Mouse (Mus musculus) embryo, embryonic 11 days (tissue): ENCODE results near the gene Slit3.

Experiments used
- DNase-seq: peaks from one replicate; pipeline ENCODE4 v3.0.0-alpha.2; 2015

Gene Slit3

DNA sequence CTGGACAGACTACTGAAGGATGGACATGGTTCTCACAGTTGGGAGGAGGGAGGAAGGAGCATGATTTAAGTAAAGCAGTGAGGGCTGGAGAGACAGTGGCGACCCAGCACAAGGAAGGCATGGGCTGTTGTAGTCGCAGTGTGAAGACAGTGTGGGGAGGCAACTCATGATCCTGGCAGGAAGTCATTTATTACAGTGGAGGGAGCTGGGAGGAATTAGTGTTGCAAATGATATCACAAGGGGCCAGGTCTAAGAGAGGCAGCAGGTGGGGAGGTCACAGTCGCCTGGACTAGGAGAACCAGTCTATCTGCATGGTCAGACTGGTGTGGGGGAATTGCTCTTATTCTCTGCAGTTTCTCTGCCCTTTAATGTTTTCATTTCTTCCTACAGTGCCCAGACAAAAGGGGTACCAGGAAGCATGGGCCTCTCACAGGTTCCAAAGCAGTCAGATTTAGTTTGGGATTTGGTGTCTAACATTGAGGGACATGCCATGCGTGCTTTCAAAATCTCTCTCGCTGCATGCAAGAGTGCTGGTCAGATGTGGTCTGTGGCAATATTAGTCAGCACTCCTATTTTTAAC is 194.5 kb downstream of the Slit3 start:
- no peak for DNase-seq

DNA sequence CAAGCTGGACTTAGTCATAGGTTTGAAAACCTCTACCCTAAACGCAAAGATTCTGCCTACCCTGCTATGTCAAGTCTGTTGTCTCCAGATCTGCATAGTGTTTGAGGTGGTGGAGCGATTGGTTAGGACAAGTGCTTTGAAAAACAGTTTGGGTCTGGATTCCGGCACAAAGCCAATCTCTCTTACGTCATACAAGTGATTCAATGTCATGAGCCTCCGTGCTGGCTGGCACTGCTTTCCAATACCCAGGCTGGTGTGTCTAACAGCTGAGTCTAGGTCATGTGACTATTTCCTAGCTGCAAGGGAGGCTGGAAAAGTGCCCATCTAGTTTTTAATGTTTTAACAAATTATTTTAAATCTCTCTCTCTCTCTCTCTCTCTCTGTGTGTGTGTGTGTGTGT is 196.2 kb downstream of the Slit3 start:
- no peak for DNase-seq

DNA sequence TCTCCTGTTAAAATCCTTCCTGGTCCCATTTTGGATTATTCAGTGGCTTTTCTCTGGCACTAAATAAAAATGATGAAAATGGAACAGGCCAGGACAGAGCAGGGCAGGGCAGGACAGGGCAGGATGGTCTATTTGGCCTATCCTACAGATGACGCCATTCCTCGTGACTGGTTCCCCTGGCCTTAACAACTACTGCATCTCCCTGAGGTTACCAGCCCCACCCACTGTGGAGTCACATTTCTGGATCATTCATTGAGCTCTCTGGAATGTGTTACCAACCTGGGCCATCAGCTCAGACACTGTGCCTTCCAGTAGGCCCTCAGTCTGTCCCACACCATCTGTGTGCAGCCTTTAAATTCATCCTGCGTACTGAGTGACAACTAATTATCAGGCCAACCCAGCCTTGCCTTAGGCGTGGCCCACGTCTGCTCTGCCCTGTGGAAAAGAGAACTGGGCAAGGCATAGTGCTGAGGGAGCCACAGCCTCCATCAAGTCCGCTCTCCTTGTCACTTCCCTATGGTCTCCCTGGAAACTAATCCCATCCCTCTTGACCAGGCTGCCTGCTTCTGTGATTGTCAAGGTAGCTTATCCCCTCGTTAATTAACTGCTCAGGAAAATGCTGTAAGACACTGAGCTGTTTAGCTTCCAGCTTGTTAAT is 196.9 kb downstream of the Slit3 start:
- DNase-seq: peak; percentile 60

DNA sequence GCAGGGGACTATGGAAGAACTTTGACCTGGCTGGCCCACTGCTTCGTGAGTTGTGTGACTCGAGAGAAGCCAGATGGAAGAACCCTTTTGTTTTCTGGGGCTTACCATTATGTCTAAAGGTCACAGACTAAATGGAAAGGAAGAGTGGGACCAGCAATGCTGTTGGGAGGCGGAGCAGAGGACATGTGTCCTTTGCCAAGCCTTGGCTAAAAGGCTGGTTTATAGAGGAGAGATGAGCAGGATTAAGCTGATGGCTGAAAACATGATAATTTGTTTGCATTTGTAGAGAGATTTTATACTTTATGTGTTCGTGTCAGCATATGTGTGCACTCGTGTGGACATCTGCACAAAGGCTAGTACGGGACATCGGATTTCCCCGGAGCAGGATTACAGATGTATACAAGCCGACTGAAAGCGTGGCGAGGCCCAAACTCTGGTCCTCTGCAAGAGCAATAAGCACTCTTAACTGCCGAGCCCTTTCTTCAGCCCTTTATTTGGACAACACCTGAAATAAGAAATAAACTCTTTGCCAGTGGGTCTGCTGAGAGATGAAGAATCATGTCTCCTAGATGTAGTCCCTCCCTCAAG is 197.5 kb downstream of the Slit3 start:
- no peak for DNase-seq

- no peak for DNase-seq
These were observed 199.5 kb downstream of the Slit3 start for GRCm38 (mm10) chr11:35320518-35320917.

GRCm38 (mm10) chr11:35324397-35324796 is 203.4 kb downstream of the Slit3 start:
- DNase-seq: no peak

GRCm38 (mm10) chr11:35325131-35325995 is 204.3 kb downstream of the Slit3 start:
- DNase-seq: no peak

DNA sequence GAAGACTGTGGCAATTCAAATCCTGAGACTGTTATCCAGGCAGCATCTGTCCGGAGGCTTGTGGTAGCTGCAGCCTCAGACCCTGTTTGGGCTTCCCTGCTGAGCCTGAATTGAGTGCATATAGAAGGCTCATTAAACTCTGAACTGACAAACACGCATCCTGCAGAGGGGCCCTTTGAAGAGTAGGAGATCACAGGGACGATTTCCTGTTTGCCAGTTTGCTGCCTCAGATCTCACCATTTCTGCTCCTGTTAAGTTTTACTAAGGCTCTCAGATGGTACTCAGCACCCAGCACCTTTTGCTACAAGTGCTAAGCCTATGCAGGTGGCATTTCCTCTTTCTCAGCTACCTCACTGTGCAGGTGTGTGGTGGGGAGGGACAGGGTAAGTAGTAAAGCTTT is 205.3 kb downstream of the Slit3 start:
- peak; percentile 47 for DNase-seq

GRCm38 (mm10) chr11:35327899-35328298 is 206.9 kb downstream of the Slit3 start:
- DNase-seq: no peak

- DNase-seq: no peak
These were observed 210.5 kb downstream of the Slit3 start for GRCm38 (mm10) chr11:35331476-35331875.

GRCm38 (mm10) chr11:35336558-35336957 is 215.5 kb downstream of the Slit3 start:
- no peak for DNase-seq

- no peak for DNase-seq
These were observed 216.5 kb downstream of the Slit3 start for GRCm38 (mm10) chr11:35337493-35337892.

GRCm38 (mm10) chr11:35337927-35338819 is 217.1 kb downstream of the Slit3 start:
- no peak for DNase-seq

DNA sequence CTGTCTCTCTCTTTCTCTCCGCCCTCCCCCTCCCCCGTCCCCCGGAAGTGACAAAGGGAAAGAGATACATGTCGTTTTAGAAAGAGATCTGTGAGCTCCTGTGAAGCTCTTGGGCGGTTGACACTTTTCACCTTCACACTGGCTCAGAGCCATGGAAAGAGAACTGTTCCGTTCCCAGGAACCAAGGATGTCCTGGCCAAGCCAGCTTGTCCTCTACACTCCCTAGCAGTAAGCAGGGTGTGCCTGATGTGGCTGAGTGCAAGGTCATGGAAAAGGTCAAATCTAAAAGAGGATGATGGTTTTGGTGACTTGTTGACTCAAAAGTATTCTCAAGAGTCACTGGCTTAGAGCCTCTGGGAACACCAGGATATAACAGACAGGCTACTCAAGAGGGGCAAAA is 219.7 kb downstream of the Slit3 start:
- DNase-seq: no peak

GRCm38 (mm10) chr11:35342486-35342885 is 221.5 kb downstream of the Slit3 start:
- DNase-seq: no peak

DNA sequence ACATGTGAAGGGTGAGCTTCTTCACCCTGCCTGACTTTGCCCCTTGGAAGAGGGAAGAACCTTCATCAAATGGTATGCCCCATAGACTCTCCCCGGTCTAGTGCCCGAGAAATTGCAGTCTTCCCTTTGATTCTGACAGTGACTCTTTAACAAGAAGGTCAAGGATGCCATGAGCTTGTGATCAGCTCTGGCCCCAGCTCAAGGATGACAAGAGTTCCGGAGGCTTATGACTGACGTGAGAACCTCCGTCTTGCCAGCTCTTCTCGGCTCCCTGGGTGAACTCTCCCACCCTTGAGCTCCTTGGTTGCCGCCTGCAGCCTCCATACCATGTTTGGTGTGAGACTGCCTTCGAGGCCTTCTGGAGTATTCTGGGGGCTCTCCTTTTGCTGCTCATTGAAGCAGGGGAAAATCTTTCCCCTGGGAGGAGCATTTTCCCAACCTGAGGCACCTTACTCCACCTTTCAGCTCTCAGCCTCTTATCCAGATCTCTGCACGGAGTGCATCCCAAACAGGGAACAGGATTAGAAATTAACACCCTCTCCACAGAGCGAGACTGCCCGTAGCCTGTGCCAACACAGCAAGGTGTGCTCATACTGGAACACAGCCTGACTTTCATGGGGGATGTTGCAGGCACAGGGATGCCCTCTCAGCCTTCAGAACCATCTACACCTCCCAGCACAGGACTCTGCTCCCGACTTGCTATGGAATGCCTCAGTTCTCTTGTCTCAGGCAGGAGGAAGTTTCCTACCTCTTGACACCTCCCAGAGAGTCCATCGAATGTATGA is 224.9 kb downstream of the Slit3 start:
- DNase-seq: no peak

- DNase-seq: no peak
These were observed 227.1 kb downstream of the Slit3 start for GRCm38 (mm10) chr11:35348099-35348498.

GRCm38 (mm10) chr11:35350968-35351367 is 229.9 kb downstream of the Slit3 start:
- no peak for DNase-seq

DNA sequence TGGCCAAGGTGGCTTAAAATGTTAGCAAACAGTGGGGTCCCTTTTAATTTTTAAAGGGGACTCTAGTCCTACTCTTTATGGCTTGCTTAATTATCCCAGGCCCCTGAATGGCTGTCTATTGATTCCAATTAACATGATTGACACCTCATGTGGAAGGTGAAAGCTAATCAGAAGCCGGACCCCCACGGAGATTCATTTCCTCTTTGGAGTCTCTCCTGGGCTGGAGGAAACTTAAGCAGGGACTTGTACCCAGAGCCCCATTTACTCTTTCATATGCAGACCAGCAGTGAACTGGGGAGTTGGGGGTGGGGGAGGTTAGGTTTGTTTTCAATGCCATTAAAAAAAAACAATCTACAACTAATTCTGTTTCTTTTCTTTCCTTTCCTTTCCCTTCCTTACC is 230.4 kb downstream of the Slit3 start:
- DNase-seq: peak; percentile 59

- DNase-seq: no peak
These were observed 234.8 kb downstream of the Slit3 start for GRCm38 (mm10) chr11:35355811-35356210.

DNA sequence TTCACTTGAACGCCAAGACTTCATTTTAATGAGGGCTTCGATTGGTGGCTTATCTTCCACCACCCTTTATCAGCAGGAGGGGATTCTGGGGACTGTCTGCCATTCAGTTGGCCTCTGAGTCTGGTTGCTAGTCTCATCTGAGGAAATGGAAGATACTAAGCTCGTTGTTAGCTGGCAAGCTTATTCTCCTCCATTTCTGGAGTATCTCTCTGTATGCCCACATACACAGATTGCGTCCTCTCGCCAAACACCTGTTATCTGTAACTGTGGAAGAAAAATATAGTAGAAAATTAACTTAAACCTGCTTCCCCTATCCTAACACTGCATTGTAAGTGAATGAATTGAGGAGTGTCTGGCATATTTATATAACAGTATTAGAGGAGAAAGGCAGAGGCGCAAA is 240.0 kb downstream of the Slit3 start:
- DNase-seq: no peak

GRCm38 (mm10) chr11:35362975-35363374 is 242.0 kb downstream of the Slit3 start:
- DNase-seq: no peak
